Mouse (Mus musculus): Measurements from ENCODE around the gene Spty2d1.
"Not testable (repeated sequence)": the region's sequence is repeated elsewhere in the genome, so short reads cannot be mapped to it uniquely, and the experiment has no call there.

Gene Spty2d1

DNA sequence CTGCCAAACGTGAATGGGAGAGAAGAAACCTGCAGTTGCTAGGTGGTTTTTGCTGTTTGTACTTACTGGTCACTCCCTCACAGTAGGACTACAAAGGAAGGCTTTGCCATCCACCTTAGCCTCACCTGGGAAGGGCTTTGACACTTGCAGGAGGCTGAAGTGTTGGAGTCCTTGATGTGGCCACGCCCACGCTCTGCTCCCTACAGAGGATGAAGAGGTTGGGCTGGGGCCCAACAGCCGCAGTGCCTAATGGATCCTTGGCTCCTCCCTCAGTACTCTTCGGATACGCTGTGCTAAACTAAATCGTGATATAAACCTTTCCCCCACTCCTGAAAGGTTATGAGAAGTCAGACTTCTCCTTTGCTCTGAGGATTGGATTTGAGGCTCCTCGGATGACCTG, 12.7 kb upstream of the Spty2d1 start:
- no peak for DNase-seq (ENCODE audit: low spot score)

- no peak for DNase-seq (ENCODE audit: low spot score)
Measured at GRCm38 (mm10) chr7:47019641-47020040, 11.4 kb upstream of the Spty2d1 start.

- no peak for DNase-seq (ENCODE audit: low spot score)
Measured at GRCm38 (mm10) chr7:47017146-47017545, 8.9 kb upstream of the Spty2d1 start.

DNA sequence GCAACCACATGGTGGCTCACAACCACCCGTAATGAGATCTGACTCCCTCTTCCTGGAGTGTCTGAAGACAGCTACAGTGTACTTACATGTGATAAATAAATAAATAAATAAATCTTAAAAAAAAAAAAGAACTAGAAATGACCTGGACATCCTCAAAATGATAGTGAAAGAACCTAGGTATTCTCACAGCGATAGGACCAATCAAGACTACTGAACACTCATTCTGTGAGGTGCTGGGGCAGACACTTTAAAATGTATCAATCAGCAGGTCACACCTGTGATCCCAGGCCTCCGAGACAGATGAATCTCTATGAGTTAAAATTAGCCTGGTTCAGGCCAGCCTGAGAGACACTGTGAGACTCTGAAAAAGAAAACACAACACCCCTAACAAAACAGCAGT, 8.4 kb upstream of the Spty2d1 start:
- DNase-seq (ENCODE audit: low spot score): no peak

DNA sequence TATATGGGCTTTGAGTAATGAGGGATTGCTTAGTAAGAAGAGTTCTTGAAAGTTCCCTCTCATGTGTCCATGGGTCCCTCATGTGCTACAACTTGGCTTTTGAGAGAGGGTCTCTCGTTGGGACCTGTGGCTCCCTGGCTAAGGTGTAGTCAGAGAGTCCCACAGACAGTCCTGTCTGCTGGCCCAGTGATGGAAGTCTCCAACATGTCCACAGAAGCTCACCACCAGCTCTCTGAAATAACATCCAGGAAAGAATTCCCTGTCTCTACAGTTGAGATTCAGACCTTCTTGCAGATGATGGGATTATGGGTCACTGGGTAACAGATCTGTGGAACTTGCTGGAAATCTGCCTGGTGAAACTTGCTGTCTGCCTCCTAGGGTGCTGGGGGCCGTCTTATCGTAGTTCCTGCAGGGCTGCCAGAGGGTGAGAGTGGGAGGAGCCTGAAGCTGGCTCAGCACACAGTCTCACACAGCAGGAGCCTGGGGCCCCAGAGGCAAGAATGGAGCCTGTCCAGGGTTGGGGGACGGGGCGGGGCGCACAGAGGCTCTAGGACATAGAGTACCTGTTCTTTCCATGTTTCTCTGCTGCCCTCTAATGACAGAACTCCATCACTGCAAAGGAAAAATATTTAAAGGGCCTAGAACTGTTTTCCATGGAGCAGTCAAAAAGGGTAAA, 7.3 kb upstream of the Spty2d1 start:
- DNase-seq (ENCODE audit: low spot score): peak; percentile 91

GRCm38 (mm10) chr7:47014564-47015389, 6.6 kb upstream of the Spty2d1 start:
- peak; percentile 59 for DNase-seq (ENCODE audit: low spot score)

DNA sequence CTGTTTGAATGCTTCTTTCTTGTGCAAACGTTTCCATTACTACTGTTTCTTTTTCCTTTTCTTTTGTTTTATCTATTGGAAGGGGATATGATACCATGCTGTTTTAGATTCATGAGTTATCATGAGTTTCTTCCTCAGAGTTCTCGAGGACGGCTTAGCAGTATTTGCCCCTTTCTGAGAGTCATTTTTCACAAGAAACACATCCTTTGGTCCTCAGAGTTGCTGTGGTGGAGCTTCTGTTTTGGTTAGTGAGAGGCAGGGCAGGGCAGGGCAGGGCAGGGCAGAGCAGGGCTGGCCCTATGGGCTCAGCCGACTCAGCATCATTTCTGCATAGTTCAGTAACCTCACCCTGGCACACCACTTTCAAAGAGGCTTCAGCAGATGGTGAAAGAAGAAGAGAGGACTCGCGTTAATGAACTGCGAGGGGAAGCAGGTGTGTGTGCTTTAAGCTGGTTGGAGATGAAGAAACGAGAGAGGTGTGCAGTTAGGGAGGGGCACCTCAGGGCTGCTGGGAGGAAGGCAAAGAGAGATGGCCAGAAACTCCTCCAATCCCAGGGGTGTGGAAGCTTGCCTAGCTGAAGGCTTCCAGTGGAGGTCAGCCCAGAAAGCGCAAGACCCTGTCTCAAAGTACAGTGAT, 5.0 kb upstream of the Spty2d1 start:
- no peak for DNase-seq (ENCODE audit: low spot score)

GRCm38 (mm10) chr7:47007818-47008167, 418 bp downstream of the Spty2d1 start:
- DNase-seq (ENCODE audit: low spot score): no peak

DNA sequence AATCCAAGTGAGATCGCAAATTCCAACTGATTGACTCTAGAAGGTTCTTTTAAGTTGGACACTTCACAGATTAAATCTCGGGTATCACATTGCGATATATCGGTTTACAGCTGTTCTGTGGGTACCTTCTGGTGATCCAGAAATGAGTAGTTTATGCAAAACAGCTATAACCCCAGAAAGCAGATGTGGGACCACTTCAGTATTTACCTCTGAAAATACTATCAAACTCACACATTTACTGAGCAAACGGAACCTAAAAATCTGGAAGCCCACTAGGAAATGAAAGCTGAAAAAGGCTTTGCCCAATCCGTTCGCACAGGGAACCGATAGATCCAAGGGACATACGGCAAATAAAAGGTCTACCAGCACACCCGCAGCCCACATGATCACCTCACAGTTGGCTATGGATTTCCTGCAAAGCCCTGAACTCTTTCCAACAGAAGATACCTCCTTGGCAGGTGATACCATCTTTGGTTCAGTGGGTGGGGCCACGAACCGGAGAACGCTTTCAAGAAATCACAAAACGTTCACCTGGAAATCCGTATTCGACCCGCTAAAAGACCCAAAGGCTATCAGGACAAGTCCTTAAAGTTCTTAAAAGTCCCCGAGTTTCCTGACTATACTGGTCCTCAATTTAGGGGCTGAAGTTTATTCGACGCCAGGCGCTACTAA, 966 bp downstream of the Spty2d1 start:
- no peak for DNase-seq (ENCODE audit: low spot score)

DNA sequence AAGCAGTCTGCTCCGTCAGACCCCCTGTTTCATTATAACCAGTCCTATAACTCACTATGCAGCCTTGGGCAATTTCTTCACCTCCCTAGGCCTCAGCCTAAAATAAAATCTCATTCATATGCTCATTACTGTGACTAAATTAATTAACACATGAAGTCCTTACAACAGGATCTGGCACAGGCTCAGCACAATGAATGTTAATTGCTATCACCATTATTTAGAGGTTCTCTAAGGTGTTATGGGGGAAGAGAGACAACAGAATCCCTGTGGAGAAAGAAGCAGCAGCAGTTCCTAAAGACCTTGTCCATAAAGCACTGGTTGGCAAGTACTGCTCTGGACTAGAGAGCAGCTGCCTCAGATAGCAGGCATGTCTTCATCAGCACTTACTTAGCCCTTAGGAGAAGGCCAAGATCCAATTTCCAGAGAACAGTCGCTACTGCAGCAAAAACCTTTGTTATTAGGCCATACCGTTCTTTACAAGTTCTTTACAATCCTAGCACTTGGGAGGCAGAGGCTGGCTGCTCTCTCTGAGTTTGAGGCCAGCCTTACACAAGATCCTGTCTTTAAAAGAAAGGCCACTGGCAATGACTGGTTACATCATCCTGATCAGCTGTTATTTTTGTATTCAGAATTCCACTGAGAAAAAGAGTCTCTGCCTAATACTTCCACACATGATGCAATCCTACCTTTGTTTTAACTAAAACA, 4.6 kb downstream of the Spty2d1 start:
- no peak for DNase-seq (ENCODE audit: low spot score)

DNA sequence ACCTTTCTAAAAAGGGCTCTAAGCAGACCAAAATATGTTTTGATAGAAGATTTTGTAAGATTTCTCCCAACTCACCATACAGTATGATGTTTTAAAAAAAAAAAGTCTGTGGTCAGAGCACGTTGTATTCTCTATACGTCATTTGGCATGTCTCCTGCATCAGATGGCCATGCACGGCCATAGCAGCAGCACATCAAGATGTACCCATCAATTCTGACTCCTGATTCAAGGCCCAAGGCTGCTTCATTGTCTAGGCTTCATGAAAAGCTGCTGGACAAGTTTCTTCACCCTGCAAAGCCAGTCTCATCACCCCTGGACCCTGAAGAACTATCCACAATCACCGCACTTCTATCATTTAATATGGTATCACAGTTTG, 6.3 kb downstream of the Spty2d1 start:
- DNase-seq (ENCODE audit: low spot score): no peak

GRCm38 (mm10) chr7:47001125-47001899, 6.9 kb downstream of the Spty2d1 start:
- DNase-seq (ENCODE audit: low spot score): no peak

DNA sequence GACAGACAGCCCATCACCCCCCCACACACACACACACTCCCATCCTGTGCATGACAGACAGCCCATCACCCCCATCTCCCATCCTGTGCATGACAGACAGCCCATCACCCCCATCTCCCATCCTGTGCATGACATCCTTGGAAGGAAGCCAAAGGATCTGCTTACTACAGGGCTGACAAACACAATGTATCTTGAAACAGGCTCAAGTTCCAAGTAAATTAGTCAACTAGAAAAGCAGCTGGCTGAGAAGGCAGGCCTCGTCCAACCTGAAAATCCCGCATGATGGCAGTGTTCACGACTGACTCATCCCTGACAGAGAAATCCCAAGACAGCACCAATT, 7.6 kb downstream of the Spty2d1 start:
- DNase-seq (ENCODE audit: low spot score): peak; percentile 41

DNA sequence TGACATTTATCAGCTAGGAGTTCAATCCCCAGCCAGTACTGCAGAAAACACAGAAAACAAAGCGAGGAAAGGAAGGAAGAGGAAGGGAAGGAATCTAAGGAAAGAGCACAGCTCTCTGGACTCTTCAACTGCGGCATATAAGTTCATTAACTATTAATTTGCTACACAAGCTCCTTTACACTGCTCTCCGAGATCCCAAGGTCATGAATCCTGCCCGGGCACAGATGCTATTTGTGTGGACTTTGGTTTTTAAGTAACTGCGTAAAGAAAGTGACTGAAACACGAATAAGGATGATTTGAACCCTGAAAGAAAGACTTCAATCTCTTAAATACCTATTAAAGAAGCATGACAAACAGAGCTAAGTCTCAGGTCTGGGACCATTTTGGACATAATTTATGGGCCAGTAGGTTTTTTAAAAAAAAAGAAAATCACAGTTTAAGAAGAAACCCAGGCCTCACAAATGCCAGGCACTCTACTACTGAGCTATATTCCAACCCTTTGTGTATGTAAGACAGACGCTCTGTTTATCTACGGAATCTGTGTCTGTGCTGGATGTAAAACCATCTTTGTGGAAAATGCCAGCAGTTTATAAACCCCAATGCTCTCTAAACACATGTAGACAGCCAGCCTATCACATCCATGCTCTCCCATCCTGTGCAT, 8.1 kb downstream of the Spty2d1 start:
- no peak for DNase-seq (ENCODE audit: low spot score)

DNA sequence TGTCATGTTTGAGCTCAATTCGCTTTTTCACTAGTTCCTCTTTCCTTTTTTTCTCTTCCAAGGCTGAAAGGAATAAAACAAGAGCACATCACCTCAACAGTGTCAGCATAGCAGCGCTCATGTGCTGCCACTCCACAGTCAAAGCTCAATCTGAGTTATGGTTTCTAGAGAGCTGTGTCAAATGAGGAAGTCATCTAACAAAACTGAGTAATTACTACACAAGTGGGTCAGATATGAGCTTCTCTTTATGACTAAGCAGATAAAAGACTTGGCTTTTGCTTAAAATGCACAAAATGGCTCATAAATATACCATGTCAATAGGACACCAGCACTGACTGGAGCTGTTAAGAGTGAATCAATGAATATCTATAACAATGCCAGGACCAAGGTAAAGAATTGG, 9.3 kb downstream of the Spty2d1 start:
- DNase-seq (ENCODE audit: low spot score): no peak

- DNase-seq (ENCODE audit: low spot score): peak; percentile 14
Measured at GRCm38 (mm10) chr7:46997644-46998395, 10.4 kb downstream of the Spty2d1 start.

GRCm38 (mm10) chr7:46997008-46997407, 11.2 kb downstream of the Spty2d1 start:
- no peak for DNase-seq (ENCODE audit: low spot score)

GRCm38 (mm10) chr7:46995558-46995957, 12.7 kb downstream of the Spty2d1 start:
- no peak for DNase-seq (ENCODE audit: low spot score)

DNA sequence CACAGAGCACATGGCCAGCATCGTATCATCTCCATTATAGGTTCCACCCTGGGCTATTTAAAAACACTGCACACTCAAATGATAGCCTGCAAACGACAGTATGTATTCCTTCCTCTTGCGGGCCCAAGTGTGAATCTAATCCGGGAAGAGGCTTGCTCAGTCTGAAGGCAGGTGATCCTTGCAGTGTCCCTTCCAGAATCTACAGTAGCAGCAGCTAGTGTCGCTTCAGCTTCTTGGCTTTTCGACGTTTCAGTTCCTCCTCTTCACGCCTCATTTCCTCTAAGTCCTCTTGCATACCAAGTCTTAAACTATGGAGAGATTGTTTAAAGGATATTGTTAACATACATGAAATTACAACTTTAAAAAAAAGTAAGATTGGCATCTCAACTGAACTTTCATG, 15.1 kb downstream of the Spty2d1 start:
- no peak for DNase-seq (ENCODE audit: low spot score)

DNA sequence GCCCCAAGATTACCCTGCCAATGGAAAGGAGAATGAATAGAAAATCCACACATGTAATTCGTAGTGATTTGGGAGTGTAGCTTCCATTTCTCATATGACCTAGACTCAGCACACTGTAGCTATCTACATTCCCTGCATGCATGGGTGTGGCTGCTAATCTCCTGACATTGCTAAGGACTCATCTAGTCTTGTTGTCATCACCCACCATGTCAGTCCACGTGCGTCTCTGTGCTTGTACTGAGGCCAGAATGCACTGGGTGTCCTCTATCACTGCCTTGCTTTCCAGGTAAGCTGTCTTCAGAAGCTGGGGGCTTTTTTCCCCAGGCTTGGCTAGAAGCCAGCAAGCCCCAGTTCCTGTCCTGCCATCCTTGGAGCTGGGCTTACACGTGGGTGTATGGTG, 18.8 kb downstream of the Spty2d1 start:
- not testable (repeated sequence) for DNase-seq (ENCODE audit: low spot score)
